Mouse (Mus musculus) CH12.LX (cell line): ENCODE measurements at regions not wholly inside any gene's neighbourhood (a gene's known extent, or its start where the extent isn't known, plus 50 kb on each side); places are given as distances from the start of the nearest gene placed in this dataset.

Experiments used
- DNase-seq: peaks from one replicate; pipeline ENCODE4 v3.0.0-alpha.2; 2013; ENCODE audit errors: extremely low read depth
- H3K27ac ChIP-seq: 2 replicates; pipeline ENCODE4 v1.5.1; 2012; ENCODE audit warnings: low read depth, mild to moderate bottlenecking, control low read depth, moderate library complexity; ENCODE audit not compliant: insufficient read depth
- H3K27me3 ChIP-seq: replicated peaks from 2 replicates; pipeline ENCODE3; 2012; ENCODE audit warnings: inconsistent platforms
- H3K36me3 ChIP-seq, 2 experiments: replicated peaks in 1 of 2; 2 replicates each; pipeline versions ENCODE3 to v1.6.1; 2012; ENCODE audit warnings: inconsistent platforms in 1 of 2, low read length in 1 of 2, mild to moderate bottlenecking in 1 of 2, mixed read lengths in 1 of 2, moderate library complexity in 1 of 2; ENCODE audit not compliant: control insufficient read depth in 1 of 2, insufficient read depth in 1 of 2
- H3K4me1 ChIP-seq, 2 experiments: 2 replicates each; pipeline ENCODE4 v1.6.1; 2012; ENCODE audit warnings: inconsistent platforms in 1 of 2, moderate library complexity in 1 of 2; ENCODE audit not compliant: insufficient read depth in 2 of 2, control insufficient read depth in 1 of 2
- H3K4me2 ChIP-seq: 2 replicates; pipeline ENCODE4 v1.6.1; 2012; ENCODE audit warnings: low read depth, mild to moderate bottlenecking, control low read depth; ENCODE audit not compliant: poor library complexity, insufficient read depth, severe bottlenecking
- H3K4me3 ChIP-seq, 3 experiments: fragments of 150-350 bp in 1 of 3; sonication (generic) in 1 of 3; replicated peaks in 1 of 3; 2 replicates each; pipeline versions ENCODE3 to v1.5.1; 2011 to 2012; ENCODE audit warnings: low read depth in 2 of 3, low read length in 2 of 3, mild to moderate bottlenecking in 2 of 3, moderate library complexity in 2 of 3, control low read depth in 1 of 3, improper control_type of control experiment in 1 of 3, inconsistent platforms in 1 of 3, mixed read lengths in 1 of 3; ENCODE audit not compliant: poor library complexity in 1 of 3
- H3K79me2 ChIP-seq: replicated peaks from 2 replicates; pipeline ENCODE4 v1.6.1; 2012; ENCODE audit warnings: mild to moderate bottlenecking, moderate library complexity; ENCODE audit not compliant: control insufficient read depth, poor library complexity, insufficient read depth, severe bottlenecking; ENCODE audit errors: extremely low read depth
- H3K9ac ChIP-seq: 2 replicates; pipeline ENCODE4 v1.6.1; 2012; ENCODE audit warnings: low read depth, mild to moderate bottlenecking, control low read depth, moderate library complexity; ENCODE audit not compliant: insufficient read depth
- H3K9me3 ChIP-seq: replicated peaks from 2 replicates; pipeline ENCODE3; 2012; ENCODE audit warnings: low read length, inconsistent platforms, mixed read lengths
- E2F4 ChIP-seq: IDR thresholded peaks from 2 replicates; pipeline ENCODE4 v1.6.1; 2011; ENCODE audit warnings: low read depth, low read length, improper control_type of control experiment; ENCODE audit not compliant: insufficient replicate concordance
- GABPA ChIP-seq: IDR thresholded peaks from 2 replicates; pipeline ENCODE4 v1.6.1; 2012; ENCODE audit warnings: low read depth, low read length, improper control_type of control experiment, inconsistent platforms; ENCODE audit not compliant: insufficient replicate concordance
- IRF4 ChIP-seq: IDR thresholded peaks from 2 replicates; pipeline ENCODE4 v1.6.1; 2014; ENCODE audit warnings: low read depth, mild to moderate bottlenecking, inconsistent platforms, low read length, improper control_type of control experiment
- JUN ChIP-seq: IDR thresholded peaks from 2 replicates; pipeline ENCODE4 v1.6.1; 2011; ENCODE audit warnings: low read depth, mild to moderate bottlenecking, low read length, improper control_type of control experiment, moderate library complexity; ENCODE audit not compliant: insufficient read depth
- MAFK ChIP-seq: IDR thresholded peaks from 2 replicates; pipeline ENCODE4 v1.6.1; 2011; ENCODE audit warnings: low read length, improper control_type of control experiment; ENCODE audit not compliant: insufficient replicate concordance
- MAX ChIP-seq: IDR thresholded peaks from 2 replicates; pipeline ENCODE4 v1.6.1; 2011; ENCODE audit warnings: low read length, improper control_type of control experiment
- MAZ ChIP-seq: IDR thresholded peaks from 2 replicates; pipeline ENCODE4 v1.6.1; 2012; ENCODE audit warnings: low read depth, mild to moderate bottlenecking, inconsistent platforms, low read length, improper control_type of control experiment, moderate library complexity
- MEF2A ChIP-seq: IDR thresholded peaks from 2 replicates; pipeline ENCODE4 v1.6.1; 2014; ENCODE audit warnings: low read depth, mild to moderate bottlenecking, inconsistent platforms, low read length, improper control_type of control experiment, borderline replicate concordance
- MYC ChIP-seq: IDR thresholded peaks from 2 replicates; pipeline ENCODE4 v1.6.1; 2011; ENCODE audit warnings: low read depth, mild to moderate bottlenecking, improper control_type of control experiment, low read length
- POLR2AphosphoS2 ChIP-seq: IDR thresholded peaks from 2 replicates; pipeline ENCODE4 v1.6.1; 2011; ENCODE audit warnings: low read depth, low read length, improper control_type of control experiment
- RCOR1 ChIP-seq: conservative IDR thresholded peaks from 2 replicates; pipeline ENCODE4 v1.6.1; 2012; ENCODE audit warnings: low read depth, mild to moderate bottlenecking, inconsistent platforms, low read length, improper control_type of control experiment
- SIN3A ChIP-seq: IDR thresholded peaks from 2 replicates; pipeline ENCODE4 v1.6.1; 2012; ENCODE audit warnings: low read length, improper control_type of control experiment, inconsistent platforms
- TBP ChIP-seq: conservative IDR thresholded peaks from 2 replicates; pipeline ENCODE4 v1.6.1; 2011; ENCODE audit warnings: low read depth, low read length, improper control_type of control experiment
- UBTF ChIP-seq: IDR thresholded peaks from 2 replicates; pipeline ENCODE4 v1.6.1; 2012; ENCODE audit warnings: low read depth, mild to moderate bottlenecking, inconsistent platforms, low read length, improper control_type of control experiment, moderate library complexity
- ZC3H11A ChIP-seq: IDR thresholded peaks from 2 replicates; pipeline ENCODE4 v1.6.1; 2012; ENCODE audit warnings: low read depth, mild to moderate bottlenecking, inconsistent platforms, low read length, improper control_type of control experiment
- ZKSCAN1 ChIP-seq: IDR thresholded peaks from 2 replicates; pipeline ENCODE4 v1.6.1; 2012; ENCODE audit warnings: low read depth, inconsistent platforms, low read length, improper control_type of control experiment, borderline replicate concordance
- dilution Hi-C: fragments of 300-500 bp; cut with MboI; formaldehyde crosslinking; loops from 2 replicates; pipeline ENCODE4 v1.14.3; 2020; ENCODE audit warnings: low sequenced_read_pairs; ENCODE audit not compliant: extremely low pct_unique_long_range_greater_than_20kb, extremely low pct_ligation_motif_present
- in situ Hi-C: fragments of 300-500 bp; cut with MboI; formaldehyde crosslinking; loops from 3 replicates; pipeline ENCODE4 v1.14.3; 2019; ENCODE audit warnings: low sequenced_read_pairs, low pct_ligation_motif_present, low pct_unique_long_range_greater_than_20kb, mixed read lengths

- no peak for DNase-seq
Observed at GRCm38 (mm10) chr16:76914311-76914710, 99.2 kb upstream of the Usp25 start.

GRCm38 (mm10) chr16:76905205-76905996 is 108.1 kb upstream of the Usp25 start:
- dilution Hi-C loops = no loop called here
- Histone ChIP-seq H3K79me2 (no peaks in the 10 kb centered on the region), H3K9me3 (peaks cover 50% of the 10 kb centered on the region), H3K27me3 (no peaks in the 10 kb centered on the region), H3K4me1 (no peaks in the 10 kb centered on the region), H3K4me2 (no peak overlapping the region), H3K27ac (no peak overlapping the region), H3K4me3 (no peak overlapping the region), H3K36me3 (no peaks in the 10 kb centered on the region), H3K9ac (no peak overlapping the region)
- no peak for TF ChIP-seq POLR2AphosphoS2
- no peak for TF ChIP-seq RCOR1
- TF ChIP-seq E2F4 = no peak
- no peak for TF ChIP-seq MAFK
- TF ChIP-seq MEF2A = no peak
- in situ Hi-C loops = loop anchor here (25.0 kb wide), 1 partner anchor 1218 kb away; no protein-coding TSS in a partner anchor
- no peak for DNase-seq

More at GRCm38 (mm10) chr16:76914311-76914710, 99.2 kb upstream of the Usp25 start:
- H3K27ac ChIP-seq = no peak overlapping the region
- no peak overlapping the region for H3K9ac ChIP-seq
- TF ChIP-seq MYC (no peak), POLR2AphosphoS2 (no peak), MAZ (no peak), MAFK (no peak), TBP (no peak), UBTF (no peak), ZC3H11A (no peak), MEF2A (no peak), ZKSCAN1 (no peak), GABPA (no peak), IRF4 (no peak), SIN3A (no peak), MAX (no peak), JUN (no peak)
- no peaks in the 10 kb centered on the region for H3K36me3 ChIP-seq
- no peak overlapping the region for H3K4me3 ChIP-seq
- no peak overlapping the region for H3K4me2 ChIP-seq
- no peaks in the 10 kb centered on the region for H3K27me3 ChIP-seq
- dilution Hi-C loops = no loop called here
- H3K9me3 ChIP-seq = peaks cover 33% of the 10 kb centered on the region
- in situ Hi-C loops = loop anchor here (25.0 kb wide), 1 partner anchor 1227 kb away; no protein-coding TSS in a partner anchor
- no peaks in the 10 kb centered on the region for H3K4me1 ChIP-seq
- no peaks in the 10 kb centered on the region for H3K79me2 ChIP-seq
